Mouse (Mus musculus) v-Abl transformed pro-B cells (cell line): ENCODE measurements around the gene Pak1.

ENCODE experiments used
- in situ Hi-C, 2 experiments: fragments of 400-800 bp; cut with MboI; formaldehyde crosslinking; loops; one replicate each; pipeline ENCODE4 v1.15.1; 2025; ENCODE audit not compliant: unreplicated experiment in 2 of 2

Pak1 gene

DNA sequence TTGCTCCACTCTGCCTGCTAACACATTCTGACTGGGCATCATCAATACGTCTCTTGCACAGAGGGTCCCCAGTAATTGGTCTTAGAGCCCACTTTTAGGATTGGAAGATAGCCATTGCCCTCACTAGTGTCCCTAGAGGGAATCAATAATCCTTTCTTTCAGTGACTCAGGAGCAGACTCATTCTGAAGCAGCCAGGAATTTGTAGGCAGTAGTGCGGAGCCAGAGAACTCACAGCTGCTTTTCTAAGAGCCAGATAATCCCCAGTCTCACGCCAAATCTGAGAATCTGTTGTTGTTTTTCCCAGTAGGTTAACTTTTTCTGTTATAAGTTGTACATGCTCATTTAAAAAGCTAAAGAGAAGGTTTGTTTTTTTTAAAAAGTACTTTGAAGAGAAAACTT is 13.0 kb upstream of the Pak1 start:
- in situ Hi-C loops, result no loop called here

DNA sequence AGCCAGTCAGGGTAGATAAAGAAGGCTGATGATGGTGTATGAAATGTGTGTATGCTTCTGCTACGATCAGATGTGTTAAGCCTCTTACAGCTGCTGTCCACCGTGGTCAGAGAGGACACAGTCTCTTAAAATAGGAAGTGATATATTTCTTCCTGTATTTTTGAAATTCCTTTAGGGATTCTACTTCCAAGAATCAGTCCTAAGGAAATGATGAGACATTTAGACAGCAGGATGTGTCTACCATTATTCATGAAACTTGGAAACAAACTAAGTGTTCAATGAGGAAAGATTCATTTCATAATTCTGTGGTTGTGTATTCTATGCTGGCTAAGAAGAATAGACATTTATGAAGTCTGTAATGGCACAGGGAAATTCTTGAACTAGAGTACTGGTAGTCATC is 12.4 kb upstream of the Pak1 start:
- in situ Hi-C loops, result no loop called here

DNA sequence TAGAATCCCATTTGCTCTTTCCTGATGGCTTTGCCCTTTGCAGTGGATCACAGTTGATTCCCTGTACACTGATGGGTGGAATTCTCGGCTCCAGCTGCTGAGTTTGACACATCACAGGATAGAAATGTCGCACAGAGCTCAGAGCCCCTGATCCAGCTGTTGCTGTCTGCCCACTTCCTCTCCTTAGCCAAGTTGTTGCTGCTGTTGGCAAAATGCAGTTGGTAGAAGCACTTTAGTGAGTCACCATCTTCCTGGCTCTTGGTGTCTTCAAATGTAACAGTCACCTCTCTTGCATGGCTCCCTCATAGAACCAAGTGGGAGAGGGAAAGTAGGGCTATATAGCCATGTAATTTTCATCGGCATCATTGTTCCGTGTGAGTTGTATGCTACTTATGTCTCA is 11.2 kb upstream of the Pak1 start:
- in situ Hi-C loops, result no loop called here

DNA sequence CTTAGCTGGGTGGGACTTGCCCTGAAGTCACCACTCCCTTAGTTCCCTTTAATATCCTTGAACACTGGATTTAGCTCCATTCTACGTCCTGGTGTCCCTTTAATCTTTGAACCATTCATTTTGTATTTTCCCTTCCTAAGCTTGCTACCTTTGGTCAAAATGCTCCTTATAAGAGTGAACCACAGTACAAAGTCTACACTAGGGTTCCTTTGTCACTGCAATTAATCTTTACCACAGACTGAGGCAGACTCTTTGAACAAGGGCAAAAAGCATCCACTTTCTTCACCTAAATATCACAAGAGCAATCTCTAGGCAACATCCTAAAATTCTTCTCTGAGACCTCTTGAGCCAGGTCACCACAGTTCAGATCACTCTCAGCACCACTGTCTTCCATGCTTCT is 8.1 kb upstream of the Pak1 start:
- in situ Hi-C loops, result no loop called here

DNA sequence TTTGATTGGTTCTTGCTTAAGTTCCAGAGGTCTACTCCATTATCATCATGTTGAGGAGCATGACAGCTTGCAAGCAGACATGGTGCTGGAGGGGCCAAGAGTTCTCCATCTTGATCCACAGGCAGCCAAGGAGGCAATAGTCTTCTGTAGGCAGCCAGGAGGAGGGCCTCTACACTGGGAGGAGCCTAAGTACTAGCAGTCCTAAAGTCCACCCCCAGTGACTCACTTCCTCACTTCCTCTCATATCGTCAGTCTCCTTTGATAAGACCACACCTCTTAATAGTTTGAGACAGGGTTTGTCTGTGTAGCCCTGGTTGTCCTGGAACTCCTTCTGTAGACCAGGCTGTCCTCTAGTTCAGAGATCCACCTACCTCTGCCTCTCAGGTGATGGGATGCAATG is 7.5 kb upstream of the Pak1 start:
- in situ Hi-C loops, result no loop called here

DNA sequence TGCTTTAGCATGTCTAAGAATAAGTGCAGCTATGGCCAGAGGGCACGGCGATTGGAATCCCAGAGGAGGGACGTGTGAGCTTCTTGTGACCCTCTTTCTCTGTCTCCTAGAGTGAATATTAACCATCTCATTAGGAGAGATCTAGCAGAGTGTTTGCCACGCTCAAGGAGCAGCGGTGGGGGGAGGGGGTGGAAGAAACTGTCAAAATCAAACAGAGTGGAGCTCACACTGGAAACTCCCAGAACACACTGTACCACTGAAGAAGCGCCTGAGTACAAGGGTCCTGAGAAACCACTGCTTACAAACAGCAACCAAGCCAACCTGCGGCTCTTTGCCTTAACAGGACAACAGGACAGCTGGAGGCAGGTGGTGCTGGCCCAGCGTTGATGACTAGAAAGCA is 6.8 kb upstream of the Pak1 start:
- in situ Hi-C loops, result no loop called here

DNA sequence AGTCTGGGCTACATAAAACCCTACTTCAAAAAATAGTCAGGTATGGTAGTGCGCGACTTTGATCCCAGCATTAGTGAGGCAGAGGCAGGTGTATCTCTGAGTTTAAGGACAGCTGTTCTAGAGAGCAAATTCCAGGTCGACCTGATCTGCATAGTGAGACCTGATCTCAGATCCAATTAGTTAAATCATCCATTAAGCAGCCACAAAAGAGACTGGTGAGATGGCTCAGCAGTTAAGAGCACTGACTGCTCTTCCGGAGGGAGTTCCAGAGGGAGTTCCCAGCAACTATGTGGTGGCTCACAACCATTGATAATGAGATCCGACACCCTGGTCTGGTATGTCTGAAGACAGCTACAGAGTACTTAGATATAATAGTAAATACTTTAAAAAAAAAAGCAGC is 4.8 kb upstream of the Pak1 start:
- in situ Hi-C loops, result no loop called here

DNA sequence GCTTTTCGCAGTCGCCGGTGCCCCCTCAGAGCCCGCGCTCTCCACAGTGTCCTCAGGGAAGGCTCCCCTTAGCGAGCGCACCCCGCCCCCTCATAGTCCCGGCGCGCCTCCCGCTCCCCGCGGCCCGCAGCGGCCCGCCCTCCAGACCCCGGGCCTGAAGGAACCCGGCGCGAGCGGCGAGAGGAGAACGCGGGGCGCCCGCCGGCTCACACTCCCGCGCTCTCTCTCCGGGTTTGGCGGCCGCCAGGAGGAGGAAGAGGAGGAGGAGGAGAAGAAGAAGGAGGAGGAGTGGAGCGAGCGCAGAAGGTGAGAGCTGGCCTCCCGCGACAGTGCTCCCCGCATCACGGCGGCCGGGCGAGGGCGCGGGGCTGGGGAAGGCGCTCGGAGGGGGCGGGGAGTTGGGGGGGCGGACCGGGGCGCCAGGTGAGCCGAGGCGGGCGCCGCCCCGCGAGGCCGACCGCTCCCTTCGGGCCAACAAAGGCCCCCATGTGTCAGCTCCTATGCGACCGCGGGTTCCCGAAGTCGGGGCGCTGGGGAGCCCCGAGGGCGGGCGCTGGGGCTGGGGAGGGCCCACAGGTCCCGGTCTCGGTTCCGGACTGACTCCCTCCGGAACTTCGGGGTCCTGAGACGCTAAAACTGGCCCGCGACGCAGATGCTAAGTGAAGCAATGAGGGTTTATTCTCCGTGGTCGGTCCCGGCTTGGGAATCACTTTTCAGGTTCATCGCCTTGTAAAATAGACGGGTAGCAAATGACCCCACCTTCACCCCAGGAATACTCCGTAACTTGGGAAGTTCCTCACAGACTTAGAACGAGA is 535 bp downstream of the Pak1 start:
- in situ Hi-C loops, result no loop called here

DNA sequence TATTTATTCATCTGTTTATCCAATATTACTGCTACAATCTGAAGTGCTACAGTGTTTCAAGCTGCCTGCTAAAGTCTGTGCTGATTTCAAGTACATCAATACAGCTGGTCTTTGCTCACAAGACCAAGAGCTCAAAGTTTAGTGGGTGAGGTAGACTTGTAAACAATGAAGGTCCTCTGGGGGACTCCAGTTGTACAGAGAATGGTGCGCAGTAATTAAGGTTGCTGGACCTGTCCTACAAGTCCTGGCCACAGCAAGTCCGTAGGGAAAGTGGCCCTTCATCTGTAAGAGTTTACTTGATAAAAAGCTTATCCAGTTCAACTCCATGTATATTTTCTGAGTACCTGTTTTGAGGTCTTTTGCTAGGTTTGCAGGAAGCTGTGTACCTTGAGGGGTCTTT is 1.9 kb downstream of the Pak1 start:
- in situ Hi-C loops, result no loop called here

DNA sequence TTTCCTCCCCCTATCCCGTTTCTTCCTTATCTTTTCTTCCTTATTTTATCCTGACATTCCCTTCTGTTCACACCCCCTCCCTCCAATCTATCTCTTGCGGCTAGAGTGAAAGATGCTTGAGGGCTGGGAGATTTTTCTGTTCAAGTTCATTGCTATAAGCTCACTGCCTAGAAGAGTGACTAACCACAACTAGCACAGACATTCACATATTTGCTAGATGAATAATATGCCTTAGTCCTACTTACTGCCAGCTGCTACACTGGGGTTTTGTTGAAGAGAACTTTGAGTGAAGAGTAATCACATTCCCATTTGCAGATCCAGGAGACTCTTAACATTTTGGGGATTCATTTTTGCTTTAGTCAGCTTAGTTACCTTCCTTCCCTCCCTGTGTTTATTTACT is 4.0 kb downstream of the Pak1 start:
- in situ Hi-C loops, result no loop called here

DNA sequence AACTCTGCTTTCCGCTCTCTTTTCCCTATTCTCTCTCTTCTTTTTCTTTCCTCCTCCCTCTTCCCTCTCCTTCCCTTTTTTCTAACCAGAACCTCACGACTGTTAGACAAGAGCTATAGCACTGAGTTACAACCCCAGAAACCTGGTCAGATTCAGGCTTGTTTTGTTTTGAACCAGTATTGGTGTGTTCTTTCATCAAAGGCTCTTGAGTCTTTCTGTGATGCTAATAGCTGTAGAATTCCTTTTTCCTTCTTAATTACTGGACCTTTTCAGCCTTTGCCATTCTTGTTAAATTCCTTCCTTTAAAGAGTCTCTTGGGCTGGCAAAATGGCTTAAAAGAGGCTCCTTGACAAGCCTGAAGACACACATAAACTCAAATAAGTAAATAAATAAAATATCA is 14.8 kb downstream of the Pak1 start:
- in situ Hi-C loops, result no loop called here

DNA sequence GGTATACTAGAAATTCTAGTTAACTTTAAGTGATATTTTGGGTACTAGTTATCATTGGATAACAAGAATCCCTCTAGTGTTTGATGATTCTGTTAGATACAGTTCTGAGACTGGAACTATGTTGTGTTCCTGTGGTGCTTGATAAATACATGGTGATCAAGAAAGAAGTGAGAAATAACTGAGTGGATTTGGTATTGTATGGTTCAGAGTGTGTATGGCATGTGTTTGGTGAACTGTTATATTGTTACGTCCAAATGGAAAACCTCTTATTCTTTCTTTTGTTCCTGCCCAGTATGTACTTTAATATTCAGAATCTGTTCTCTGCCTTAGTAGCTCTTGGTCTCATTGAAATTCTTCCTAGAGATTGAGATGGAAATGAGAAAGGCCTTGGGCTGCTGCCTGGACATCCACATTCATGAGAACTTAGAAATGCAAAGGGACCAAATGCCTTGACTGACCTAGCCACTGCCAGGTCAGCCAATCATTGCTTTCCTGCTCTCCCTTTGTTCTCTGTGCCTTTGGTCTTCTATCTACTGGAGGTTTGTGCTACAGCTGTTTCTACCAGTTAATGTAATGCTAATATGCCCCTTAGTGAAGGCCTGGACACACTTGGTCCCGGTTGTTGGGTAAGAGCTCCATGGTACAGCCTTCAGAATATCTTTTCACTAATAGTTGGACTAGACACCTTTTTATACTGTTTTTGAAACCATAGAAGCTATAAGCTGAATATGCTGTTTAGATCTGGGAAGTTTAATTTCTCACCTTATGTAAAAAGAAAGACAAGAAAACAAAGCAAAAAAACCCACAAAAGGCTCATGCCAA is 16.1 kb downstream of the Pak1 start:
- in situ Hi-C loops, result no loop called here

DNA sequence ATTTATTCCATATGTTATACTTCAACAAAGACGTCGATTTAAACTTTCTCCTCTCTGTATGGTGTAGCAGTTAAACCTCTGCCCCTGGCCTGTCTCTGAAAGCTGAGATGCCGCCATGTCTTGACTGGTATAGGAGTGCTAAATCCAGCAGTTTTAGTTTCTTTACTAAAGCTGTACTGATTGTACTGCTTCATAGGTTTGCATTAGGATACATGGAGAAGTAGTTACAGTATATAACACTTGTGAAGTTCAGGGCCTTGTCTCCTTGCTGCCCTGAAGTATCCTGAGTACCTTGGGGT is 16.7 kb downstream of the Pak1 start:
- in situ Hi-C loops, result no loop called here

DNA sequence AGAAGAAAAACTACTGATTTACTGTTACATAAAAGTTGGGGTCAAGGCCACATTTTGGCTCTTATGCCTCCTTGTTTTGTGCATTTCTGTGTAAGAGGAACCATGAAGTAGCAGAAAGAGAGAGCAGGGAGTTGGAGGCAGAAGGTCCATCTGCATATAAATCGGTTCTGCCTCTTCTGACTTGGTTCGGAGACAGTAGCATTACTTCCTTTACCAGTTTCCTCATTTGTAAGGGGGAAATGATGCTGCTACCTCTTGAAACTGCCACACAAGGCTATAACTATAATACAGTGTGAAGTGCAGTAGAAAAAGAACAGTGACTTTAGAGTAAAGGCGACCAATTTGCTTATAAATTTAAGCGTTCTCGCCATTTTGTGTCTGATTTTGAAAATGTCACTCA is 21.0 kb downstream of the Pak1 start:
- in situ Hi-C loops, result no loop called here

DNA sequence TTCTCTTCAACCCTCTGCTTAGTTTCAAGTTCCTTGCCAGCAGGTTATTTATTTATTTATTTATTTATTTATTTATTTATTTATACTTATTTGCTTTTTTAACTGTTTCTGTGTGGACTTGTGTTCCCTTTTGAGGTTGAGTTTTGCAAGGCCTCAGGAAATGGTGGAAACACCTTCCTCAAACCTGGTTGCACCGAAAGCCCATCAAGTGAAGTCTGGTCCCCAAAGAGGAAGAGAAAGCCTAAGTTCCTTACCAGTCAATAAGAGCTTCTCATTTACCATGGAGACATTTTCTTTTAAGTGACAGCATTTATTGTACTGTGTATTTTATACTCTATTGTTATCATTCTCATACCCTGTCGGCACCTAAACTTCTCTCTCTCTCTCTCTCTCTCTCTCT is 33.5 kb downstream of the Pak1 start:
- in situ Hi-C loops, result no loop called here

DNA sequence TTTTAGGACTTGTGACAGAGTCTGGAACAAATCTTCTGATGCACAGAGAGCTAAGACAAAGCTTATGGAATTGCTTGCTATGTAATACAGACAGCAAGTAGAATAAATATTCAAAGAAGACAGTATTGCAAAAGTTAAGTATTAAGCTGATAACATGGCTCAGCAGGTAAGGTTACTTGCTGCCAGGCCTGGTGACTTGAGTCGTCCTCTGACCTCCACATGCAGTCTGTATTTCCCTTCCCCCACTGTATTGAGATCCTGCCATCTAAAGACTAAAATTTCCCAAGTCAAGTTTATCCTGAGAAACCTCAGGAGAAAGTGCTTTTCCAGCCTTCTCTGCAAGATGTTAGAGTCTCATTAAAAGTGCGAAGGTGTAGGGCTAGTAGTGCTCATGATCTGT is 40.8 kb downstream of the Pak1 start:
- in situ Hi-C loops, result no loop called here

DNA sequence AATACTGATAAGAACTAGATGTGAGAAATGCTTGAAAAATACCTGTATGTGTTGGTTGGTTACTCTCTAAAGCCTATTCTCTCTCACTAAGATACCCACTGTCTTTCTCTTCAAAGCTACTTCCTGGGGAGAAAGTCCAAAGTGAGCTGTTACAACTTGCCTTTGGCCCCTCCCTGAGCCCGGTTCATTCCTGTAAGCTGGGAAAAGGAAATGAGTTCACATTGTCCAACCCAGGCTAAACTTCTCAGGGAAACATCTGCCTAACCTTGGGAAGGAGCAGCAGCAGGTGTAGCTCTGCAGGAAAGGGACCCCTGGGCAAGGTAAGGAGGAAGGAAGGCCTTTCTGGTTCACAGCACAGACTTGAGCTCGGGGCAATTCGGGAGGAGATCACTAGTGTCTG is 42.4 kb downstream of the Pak1 start:
- in situ Hi-C loops, result no loop called here

DNA sequence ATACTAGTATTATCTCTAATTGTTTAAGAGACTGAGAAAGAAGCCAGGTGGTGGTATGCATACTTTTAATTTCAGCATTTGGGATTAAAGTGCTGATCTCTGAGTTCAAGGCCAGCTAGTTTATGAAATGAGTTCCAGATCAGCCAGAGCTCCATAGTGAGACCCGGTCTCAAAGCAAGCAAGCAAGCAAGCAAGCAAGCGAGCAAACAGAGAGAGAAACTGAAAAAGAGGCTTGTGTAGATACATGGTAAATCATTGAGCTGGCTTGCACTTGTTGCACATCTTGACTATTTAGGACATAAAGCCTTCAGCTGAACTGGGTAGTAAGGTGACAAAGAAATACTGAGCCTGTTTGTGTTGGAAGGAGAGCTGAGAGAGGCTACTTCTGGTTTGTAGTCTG is 44.6 kb downstream of the Pak1 start:
- in situ Hi-C loops, result no loop called here

DNA sequence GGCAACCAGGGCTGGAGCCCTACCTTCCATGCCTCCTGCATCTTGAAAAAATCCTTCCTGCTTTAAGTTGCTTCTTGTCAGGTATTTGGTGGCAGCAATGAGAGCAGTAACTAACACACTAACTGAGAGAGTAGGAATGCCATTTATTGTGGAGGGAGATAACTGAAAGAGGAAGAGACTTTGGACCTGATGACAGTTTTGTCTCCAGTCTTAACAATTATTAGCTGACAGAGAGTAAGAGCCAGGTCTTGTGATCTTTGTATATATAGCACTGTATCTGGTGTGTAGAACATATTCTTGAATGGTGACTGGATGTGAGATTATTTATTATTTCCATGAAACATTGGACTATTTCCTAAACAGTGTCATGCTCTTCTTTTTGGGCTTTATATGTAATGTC is 50.2 kb downstream of the Pak1 start:
- in situ Hi-C loops, result no loop called here

DNA sequence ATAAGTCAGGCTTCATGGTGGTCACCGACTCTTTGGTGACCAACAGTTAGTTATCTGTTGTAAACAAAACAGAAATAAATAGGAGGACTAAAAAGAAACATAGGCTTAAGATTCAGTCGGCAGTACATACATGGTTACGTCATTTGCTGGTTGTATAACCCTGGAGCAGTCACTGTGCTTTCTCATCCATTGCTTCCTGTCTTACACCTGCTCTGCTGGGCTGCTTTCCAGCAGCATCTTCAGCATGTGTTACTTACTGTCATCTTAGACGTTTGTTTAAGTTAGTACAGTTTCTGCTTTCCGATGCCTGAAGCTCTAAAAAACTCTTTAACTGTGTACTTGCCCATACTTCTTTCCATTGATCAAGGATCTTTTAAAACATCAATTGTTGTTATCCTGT is 53.0 kb downstream of the Pak1 start:
- in situ Hi-C loops, result no loop called here

DNA sequence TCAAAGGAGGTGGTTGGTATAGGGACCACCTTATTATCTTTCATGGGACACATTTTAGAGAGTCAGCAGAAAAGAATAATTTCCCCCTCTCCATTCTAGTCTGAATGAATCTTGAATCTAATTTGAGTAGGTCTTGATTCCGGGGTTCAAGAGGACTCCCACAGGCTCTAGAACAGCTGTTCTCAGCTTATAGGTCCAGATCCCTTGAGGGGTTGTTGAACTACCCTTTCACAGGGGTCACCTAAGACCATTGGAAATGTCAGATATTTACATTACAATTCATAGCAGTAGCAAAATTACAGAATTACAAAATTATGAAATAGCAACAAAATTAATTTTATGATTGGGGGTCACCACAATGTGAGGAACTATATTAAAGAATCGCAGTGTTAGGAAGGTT is 54.0 kb downstream of the Pak1 start:
- in situ Hi-C loops, result no loop called here

DNA sequence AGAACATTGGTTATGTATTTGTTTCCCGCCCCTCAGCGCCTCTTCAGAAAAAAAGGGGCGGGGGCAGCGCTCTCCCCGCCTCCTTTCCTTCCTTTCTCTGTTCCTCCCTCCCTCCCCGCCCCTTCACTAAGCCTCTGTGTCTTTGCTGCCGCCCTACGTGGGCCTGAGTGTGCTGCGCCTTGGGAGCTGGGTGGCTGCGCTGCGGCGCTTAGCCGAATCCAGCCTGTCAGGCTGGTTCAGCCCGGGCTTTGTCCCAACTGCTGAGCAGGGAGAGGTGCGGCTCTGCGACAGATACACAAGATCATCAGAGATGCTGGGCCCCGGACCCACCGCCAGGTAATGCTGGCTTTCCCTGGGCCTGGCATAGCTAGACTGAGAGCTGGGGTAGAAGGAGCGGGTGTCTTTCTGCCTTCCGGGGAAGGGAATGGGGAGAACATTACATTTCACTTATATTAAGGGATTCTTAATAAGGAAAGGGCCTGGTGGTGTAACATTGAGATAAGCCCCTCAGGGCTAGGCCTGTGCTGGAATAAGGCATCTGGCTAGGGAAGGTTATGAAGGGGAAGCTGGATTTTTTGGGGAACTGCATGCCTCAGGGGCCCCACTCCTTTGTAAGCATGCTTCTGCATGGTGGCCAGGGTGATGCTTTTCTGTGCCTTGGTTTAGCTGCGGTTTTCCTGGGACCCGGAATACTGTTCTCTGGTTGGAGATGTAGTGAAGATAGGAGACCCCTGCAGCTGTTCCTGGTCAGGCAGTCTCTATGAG is 54.6 kb downstream of the Pak1 start:
- in situ Hi-C loops, result no loop called here
